Comparison of ENCODE assay signal across 8 mouse cellular contexts in genomic region chr19:53421583-53422188, GRCm38 (mm10). TPM values are rescaled to one million over a fixed set of nuclear protein-coding genes. Genes with fewer than 3 reads are reported as not detected.
DNase-seq lines count a peak whose midpoint lies in the region; ATAC-seq and TF ChIP-seq lines count a peak whose summit lies in the region.

No protein-coding gene starts in this region.

- 2% methylated on average over 6 of the region's 6 CpGs for WGBS in forebrain, embryonic 10.5 days
- WGBS in limb, embryonic 12.5 days = under 1% methylated on average over 6 of the region's 6 CpGs
- 1% methylated on average over 6 of the region's 6 CpGs for WGBS in small intestine, adult 2 months

- no peak for ATAC-seq in megakaryocyte, adult 5-6 weeks (ENCODE audit: poor library complexity, severe bottlenecking)
- peak; percentile 50 for ATAC-seq in limb, embryonic 12.5 days (ENCODE audit: insufficient number of reproducible peaks, insufficient read depth, low FRiP score, low TSS enrichment, low read depth)

- peak overlapping the region; percentile 75 for H3K4me2 ChIP-seq in limb, embryonic 12.5 days

- no peak for DNase-seq in forebrain, embryonic 10.5 days (ENCODE audit: extremely low spot score, low spot score)
- DNase-seq in right cerebral cortex, postnatal 14 days = no peak
- DNase-seq in frontal cortex, postnatal 25 days (ENCODE audit: low spot score in 2 of 2) = no peak
- no peak for DNase-seq in thymus, postnatal 0 days (ENCODE audit: low spot score)

- H3K9me3 ChIP-seq in megakaryocyte, embryonic 14.5 days = no peaks in the 10 kb centered on the region
- H3K9me3 ChIP-seq in forebrain, embryonic 10.5 days = no peaks in the 10 kb centered on the region
- H3K9me3 ChIP-seq in limb, embryonic 12.5 days = no peaks in the 10 kb centered on the region

- no peak for TF ChIP-seq CTCF in small intestine, adult 2 months (IDR thresholded peaks at IDR 0.05; ENCODE audit: extremely low read depth, insufficient read length, insufficient replicate concordance, low read depth, low read length)

- H3K27ac ChIP-seq in forebrain, embryonic 10.5 days = peak overlapping the region; percentile 91
- H3K27ac ChIP-seq in limb, embryonic 12.5 days = peak overlapping the region; percentile 94
- peak overlapping the region; percentile 67 for H3K27ac ChIP-seq in small intestine, adult 2 months (ENCODE audit: insufficient read depth, low read depth, low read length)

- peak overlapping the region; percentile 57; the same call in 1 of the 2 replicates for H3K9ac ChIP-seq in limb, embryonic 12.5 days (replicated peaks)

- H3K36me3 ChIP-seq in megakaryocyte, embryonic 14.5 days (replicated peaks; ENCODE audit: low read length) = no peaks in the 10 kb centered on the region
- no peaks in the 10 kb centered on the region for H3K36me3 ChIP-seq in forebrain, embryonic 10.5 days (replicated peaks)
- H3K36me3 ChIP-seq in limb, embryonic 12.5 days = no peaks in the 10 kb centered on the region
- no peaks in the 10 kb centered on the region for H3K36me3 ChIP-seq in small intestine, adult 2 months (ENCODE audit: control insufficient read depth, insufficient read depth, low read length)

- peaks cover 47% of the 10 kb centered on the region for H3K4me1 ChIP-seq in megakaryocyte, embryonic 14.5 days
- H3K4me1 ChIP-seq in forebrain, embryonic 10.5 days = peaks cover 39% of the 10 kb centered on the region
- peaks cover 28% of the 10 kb centered on the region for H3K4me1 ChIP-seq in limb, embryonic 12.5 days (replicated peaks)
- H3K4me1 ChIP-seq in small intestine, adult 2 months (ENCODE audit: control insufficient read depth, insufficient read depth, insufficient read length, low read length) = peaks cover 19% of the 10 kb centered on the region

- peak overlapping the region; percentile 90 for H3K4me3 ChIP-seq in megakaryocyte, embryonic 14.5 days (replicated peaks)
- H3K4me3 ChIP-seq in forebrain, embryonic 10.5 days = peak overlapping the region; percentile 57
- peak overlapping the region; percentile 42 for H3K4me3 ChIP-seq in limb, embryonic 12.5 days (replicated peaks)
- H3K4me3 ChIP-seq in small intestine, adult 2 months (ENCODE audit: low read depth, low read length) = peak overlapping the region; percentile 43

- TF ChIP-seq POLR2A in small intestine, adult 2 months (IDR thresholded peaks at IDR 0.05; ENCODE audit: low read depth, low read length) = no peak

- H3K27me3 ChIP-seq in megakaryocyte, embryonic 14.5 days (replicated peaks) = peaks cover 62% of the 10 kb centered on the region
- peaks cover 18% of the 10 kb centered on the region for H3K27me3 ChIP-seq in forebrain, embryonic 10.5 days (ENCODE audit: poor library complexity, severe bottlenecking)
- no peaks in the 10 kb centered on the region for H3K27me3 ChIP-seq in limb, embryonic 12.5 days
- no peaks in the 10 kb centered on the region for H3K27me3 ChIP-seq in small intestine, adult 2 months (ENCODE audit: control insufficient read depth, insufficient read depth, low read length)

RNA-seq across cellular contexts. Expression of gene Smndc1, which starts 31.3 kb away (rescaled TPM):
- 76.8 and 104 TPM in 2 replicates for polyA plus RNA-seq in megakaryocyte, embryonic 14.5 days (2012; ENCODE audit: insufficient read depth, low replicate concordance)
- total RNA-seq in megakaryocyte, adult 5-6 weeks (2015) = 49.3 and 68.2 TPM in 2 replicates
- total RNA-seq in megakaryocyte, adult 5-6 weeks (2017) = 22.2 and 26.3 TPM in 2 replicates
- 45.4 and 47.2 TPM in 2 replicates for polyA plus RNA-seq in forebrain, embryonic 10.5 days (2016; fragmentation: Nextera tagmentation; extraction: Ambion mirVana)
- 46.7 and 53.1 TPM in 2 replicates for polyA plus RNA-seq in limb, embryonic 12.5 days (2016; fragmentation: Nextera tagmentation; extraction: Ambion mirVana)
- 0.39 and 1.6 TPM in 2 replicates for polyA plus RNA-seq in small intestine, adult 2 months (2012; rRNA removed)
- 56.4 and 66.0 TPM in 2 replicates for polyA plus RNA-seq in thymus, postnatal 0 days (2015; fragmentation: Nextera tagmentation; extraction: Ambion mirVana)

RNA-seq across cellular contexts. Expression of gene Gm10197, which starts 50.1 kb away (rescaled TPM):
- not detected in 2 replicates for polyA plus RNA-seq in megakaryocyte, embryonic 14.5 days (2012; ENCODE audit: insufficient read depth, low replicate concordance)
- total RNA-seq in megakaryocyte, adult 5-6 weeks (2015) = not detected in 2 replicates
- not detected in 2 replicates for total RNA-seq in megakaryocyte, adult 5-6 weeks (2017)
- not detected in 2 replicates for polyA plus RNA-seq in forebrain, embryonic 10.5 days (2016; fragmentation: Nextera tagmentation; extraction: Ambion mirVana)
- polyA plus RNA-seq in limb, embryonic 12.5 days (2016; fragmentation: Nextera tagmentation; extraction: Ambion mirVana) = not detected in 2 replicates
- not detected in 2 replicates for polyA plus RNA-seq in small intestine, adult 2 months (2012; rRNA removed)
- 2.1 and 2.5 TPM in 2 replicates for polyA plus RNA-seq in thymus, postnatal 0 days (2015; fragmentation: Nextera tagmentation; extraction: Ambion mirVana)

Comparison
In these comparisons a context has a peak if more than half of its experiments do, and no peak if none do; other contexts are left out.
1. RNA of gene Smndc1, which starts 31.3 kb away (polyA plus RNA-seq): 76.8 to 104 TPM in megakaryocyte, embryonic 14.5 days, 56.4 to 66.0 TPM in thymus, postnatal 0 days, 45.4 to 47.2 TPM in forebrain, embryonic 10.5 days and 46.7 to 53.1 TPM in limb, embryonic 12.5 days; 0.39 to 1.6 TPM in small intestine, adult 2 months; every median in the first group is over 10 times any median in the second.
2. Peak in every context shown above with its lines, with median percentiles within 50 percentile points of each other: H3K4me3 ChIP-seq and H3K27ac ChIP-seq.